Mouse (Mus musculus) MEL (cell line): ENCODE results near the gene Itm2c. TPM values are rescaled to one million over a fixed set of nuclear protein-coding genes. Genes with fewer than 3 reads are reported as not detected.

Experiments used
- DNase-seq: peaks from one replicate; pipeline ENCODE4 v3.0.0; 2011; ENCODE audit warnings: low read depth, low spot score
- H3K27ac ChIP-seq: 2 replicates; pipeline ENCODE4 v1.5.1; 2012; ENCODE audit warnings: low read depth, mild to moderate bottlenecking, control low read depth, low read length, moderate library complexity; ENCODE audit not compliant: control insufficient read depth
- H3K27me3 ChIP-seq, 2 experiments: fragments of 150-350 bp in 1 of 2; sonication (generic) in 1 of 2; 2 replicates each; pipeline ENCODE4 v1.6.1; 2012; ENCODE audit warnings: low read length in 2 of 2, mild to moderate bottlenecking in 2 of 2, improper control_type of control experiment in 1 of 2, moderate library complexity in 1 of 2; ENCODE audit not compliant: insufficient read depth in 2 of 2, control insufficient read depth in 1 of 2
- H3K36me3 ChIP-seq, 2 experiments: 2 replicates each; pipeline ENCODE4 v1.6.1; 2012 to 2014; ENCODE audit warnings: low read length in 2 of 2, improper control_type of control experiment in 1 of 2, inconsistent platforms in 1 of 2, mild to moderate bottlenecking in 1 of 2; ENCODE audit not compliant: insufficient read depth in 2 of 2, control insufficient read depth in 1 of 2
- H3K4me1 ChIP-seq, 2 experiments: fragments of 150-350 bp in 1 of 2; sonication (generic) in 1 of 2; 2 replicates each; pipeline ENCODE4 v1.6.1; 2012; ENCODE audit warnings: low read length in 2 of 2, improper control_type of control experiment in 1 of 2, mild to moderate bottlenecking in 1 of 2; ENCODE audit not compliant: insufficient read depth in 2 of 2, control insufficient read depth in 1 of 2
- H3K4me3 ChIP-seq, 2 experiments: fragments of 150-350 bp in 1 of 2; sonication (generic) in 1 of 2; 2 replicates each; pipeline ENCODE4 v1.5.1; 2012; ENCODE audit warnings: low read depth in 2 of 2, low read length in 2 of 2, mild to moderate bottlenecking in 2 of 2, moderate library complexity in 2 of 2, control low read depth in 1 of 2, improper control_type of control experiment in 1 of 2; ENCODE audit not compliant: control insufficient read depth in 1 of 2, insufficient read depth in 1 of 2
- H3K79me2 ChIP-seq: 2 replicates; pipeline ENCODE4 v1.6.1; 2012; ENCODE audit warnings: mild to moderate bottlenecking, low read length, moderate library complexity; ENCODE audit not compliant: control insufficient read depth, poor library complexity, insufficient read depth
- H3K9ac ChIP-seq: 2 replicates; pipeline ENCODE4 v1.6.1; 2012; ENCODE audit warnings: low read depth, mild to moderate bottlenecking, control low read depth, low read length, moderate library complexity; ENCODE audit not compliant: control insufficient read depth, poor library complexity, severe bottlenecking
- H3K9me3 ChIP-seq: fragments of 150-350 bp; sonication (generic); replicated peaks from 2 replicates; pipeline ENCODE4 v1.6.1; 2012; ENCODE audit warnings: mild to moderate bottlenecking, low read length, improper control_type of control experiment, moderate library complexity; ENCODE audit not compliant: insufficient read depth
- BHLHE40 ChIP-seq: IDR thresholded peaks from 2 replicates; pipeline ENCODE4 v1.6.1; 2012; ENCODE audit warnings: low read depth, mild to moderate bottlenecking, inconsistent platforms, low read length, improper control_type of control experiment, borderline replicate concordance
- CHD1 ChIP-seq: IDR thresholded peaks from 2 replicates; pipeline ENCODE4 v1.6.1; 2012; ENCODE audit warnings: low read depth, mild to moderate bottlenecking, inconsistent platforms, low read length, improper control_type of control experiment
- CTCF ChIP-seq, 3 experiments: IDR thresholded peaks in 2 of 3; conservative IDR thresholded peaks in 1 of 3; 2 replicates each; pipeline ENCODE4 v1.5.1; 2011 to 2012; ENCODE audit warnings: low read length in 3 of 3, low read depth in 2 of 3, mild to moderate bottlenecking in 2 of 3, improper control_type of control experiment in 1 of 3, inconsistent platforms in 1 of 3, mixed read lengths in 1 of 3, moderate library complexity in 1 of 3; ENCODE audit not compliant: control insufficient read depth in 1 of 3, insufficient read depth in 1 of 3, poor library complexity in 1 of 3, severe bottlenecking in 1 of 3
- E2F4 ChIP-seq: IDR thresholded peaks from 2 replicates; pipeline ENCODE4 v1.6.1; 2011; ENCODE audit warnings: low read depth, low read length, improper control_type of control experiment, borderline replicate concordance
- EP300 ChIP-seq, 2 experiments: IDR thresholded peaks; 2 replicates each; pipeline ENCODE4 v1.6.1; 2011; ENCODE audit warnings: improper control_type of control experiment in 2 of 2, low read length in 2 of 2, low read depth in 1 of 2, mild to moderate bottlenecking in 1 of 2
- GABPA ChIP-seq: IDR thresholded peaks from 2 replicates; pipeline ENCODE4 v1.6.1; 2012; ENCODE audit warnings: low read depth, mild to moderate bottlenecking, inconsistent platforms, low read length, improper control_type of control experiment, moderate library complexity
- GATA1 ChIP-seq: IDR thresholded peaks from 2 replicates; pipeline ENCODE4 v1.6.1; 2011; ENCODE audit warnings: low read depth, low read length, improper control_type of control experiment
- HCFC1 ChIP-seq: IDR thresholded peaks from 2 replicates; pipeline ENCODE4 v1.6.1; 2012; ENCODE audit warnings: low read depth, mild to moderate bottlenecking, inconsistent platforms, low read length, improper control_type of control experiment, moderate library complexity
- MAFK ChIP-seq: IDR thresholded peaks from 2 replicates; pipeline ENCODE4 v1.6.1; 2011; ENCODE audit warnings: low read depth, mild to moderate bottlenecking, low read length, improper control_type of control experiment, borderline replicate concordance
- MAX ChIP-seq: IDR thresholded peaks from 2 replicates; pipeline ENCODE4 v1.6.1; 2011; ENCODE audit warnings: low read length, improper control_type of control experiment
- MAZ ChIP-seq: IDR thresholded peaks from 2 replicates; pipeline ENCODE4 v1.6.1; 2012; ENCODE audit warnings: low read depth, mild to moderate bottlenecking, inconsistent platforms, low read length, improper control_type of control experiment
- MYB ChIP-seq: IDR thresholded peaks from 2 replicates; pipeline ENCODE4 v1.6.1; 2011; ENCODE audit warnings: mild to moderate bottlenecking, low read depth, low read length, improper control_type of control experiment
- MYC ChIP-seq: IDR thresholded peaks from 2 replicates; pipeline ENCODE4 v1.6.1; 2011; ENCODE audit warnings: low read depth, mild to moderate bottlenecking, low read length, improper control_type of control experiment, moderate library complexity
- POLR2AphosphoS2 ChIP-seq: IDR thresholded peaks from 2 replicates; pipeline ENCODE4 v1.6.1; 2011; ENCODE audit warnings: low read length, improper control_type of control experiment
- POLR2AphosphoS5 ChIP-seq: IDR thresholded peaks from 2 replicates; pipeline ENCODE4 v1.6.1; 2012; ENCODE audit warnings: low read depth, borderline replicate concordance, mild to moderate bottlenecking, inconsistent platforms, low read length, moderate library complexity, mixed read lengths
- RAD21 ChIP-seq: IDR thresholded peaks from 2 replicates; pipeline ENCODE4 v1.6.1; 2011; ENCODE audit warnings: mild to moderate bottlenecking, low read depth, low read length, improper control_type of control experiment
- SIN3A ChIP-seq: IDR thresholded peaks from 2 replicates; pipeline ENCODE4 v1.6.1; 2012; ENCODE audit warnings: low read length, improper control_type of control experiment, inconsistent platforms
- SMC3 ChIP-seq: IDR thresholded peaks from 2 replicates; pipeline ENCODE4 v1.6.1; 2011; ENCODE audit warnings: low read depth, low read length, improper control_type of control experiment
- TAL1 ChIP-seq: IDR thresholded peaks from 2 replicates; pipeline ENCODE4 v1.6.1; 2012; ENCODE audit warnings: mild to moderate bottlenecking, inconsistent platforms, low read length, moderate library complexity, mixed read lengths
- TBP ChIP-seq: IDR thresholded peaks from 2 replicates; pipeline ENCODE4 v1.8.0; 2011; ENCODE audit warnings: low read depth, low read length, improper control_type of control experiment
- TCF12 ChIP-seq: IDR thresholded peaks from 2 replicates; pipeline ENCODE4 v1.6.1; 2014; ENCODE audit warnings: low read depth, mild to moderate bottlenecking, inconsistent platforms, low read length, improper control_type of control experiment, moderate library complexity
- UBTF ChIP-seq: IDR thresholded peaks from 2 replicates; pipeline ENCODE4 v1.6.1; 2012; ENCODE audit warnings: low read depth, mild to moderate bottlenecking, inconsistent platforms, low read length, improper control_type of control experiment, moderate library complexity, borderline replicate concordance; ENCODE audit not compliant: insufficient read depth
- USF1 ChIP-seq: IDR thresholded peaks from 2 replicates; pipeline ENCODE4 v1.6.1; 2014; ENCODE audit warnings: low read depth, mild to moderate bottlenecking, inconsistent platforms, low read length, improper control_type of control experiment, moderate library complexity
- polyA plus RNA-seq, 2 experiments: library from polyadenylated mRNA; stranded (reverse) in 1 of 2; unstranded in 1 of 2; fragments of >175 nt in 1 of 2; fragments of >200 nt in 1 of 2; gene quantifications; 2 replicates each; pipeline versions ENCODE4 v1.2.1 to v1.2.4; 2012; ENCODE audit warnings: low replicate concordance in 2 of 2, low read depth in 1 of 2; ENCODE audit not compliant: insufficient read length in 2 of 2, insufficient read depth in 1 of 2, missing spikeins in 1 of 2
- total RNA-seq: library from RNA; depleted of rRNA; stranded (reverse); fragments of 300-350 nt; gene quantifications from 2 replicates; pipeline ENCODE4 v1.2.3, GENCODE M21; 2012

Itm2c gene
- total and polyA plus RNA-seq, 3 experiments, result 24.8 to 28.2 TPM; not detected in 1

GRCm38 (mm10) chr1:85957290-85957689, 63.2 kb downstream of the Itm2c start:
- Histone ChIP-seq H3K4me1 (peaks cover 3 to 23% of the 10 kb centered on the region in 2 experiments; a peak in 3 of 4 replicates), H3K9ac (no peak overlapping the region), H3K79me2 (no peaks in the 10 kb centered on the region), H3K4me3 (no peak overlapping the region), H3K9me3 (no peaks in the 10 kb centered on the region), H3K27ac (no peak overlapping the region), H3K27me3 (no peaks in the 10 kb centered on the region; a peak in 1 of 4 replicates), H3K36me3 (peaks cover 0 to 6% of the 10 kb centered on the region in 2 experiments; a peak in 2 of 4 replicates)
- peak; percentile 49 for DNase-seq
- TF ChIP-seq MAZ (no peak), TCF12 (peak; percentile 8; the same call in 1 of the 2 replicates), HCFC1 (no peak), BHLHE40 (no peak), USF1 (no peak), MYC (no peak), RAD21 (no peak), SMC3 (no peak), MYB (no peak), MAFK (no peak), TAL1 (peak; percentile 39), POLR2AphosphoS5 (no peak), POLR2AphosphoS2 (no peak), MAX (no peak), SIN3A (no peak), CTCF (IDR thresholded peaks at IDR 0.05 in 2 of 3, conservative IDR thresholded peaks at IDR 0.05 in 1 of 3; ENCODE audit: control insufficient read depth in 1 of 3, insufficient read depth in 1 of 3, low read depth in 2 of 3, low read length in 3 of 3, poor library complexity in 1 of 3, severe bottlenecking in 1 of 3) (no peak), E2F4 (no peak)

GRCm38 (mm10) chr1:85957942-85958619, 64.0 kb downstream of the Itm2c start:
- H3K9ac ChIP-seq, result no peak overlapping the region
- peaks cover 3 to 23% of the 10 kb centered on the region in 2 experiments; a peak in 3 of 4 replicates for H3K4me1 ChIP-seq

More at GRCm38 (mm10) chr1:85957942-85958619, 64.0 kb downstream of the Itm2c start:
- Histone ChIP-seq H3K79me2 (no peaks in the 10 kb centered on the region), H3K9me3 (no peaks in the 10 kb centered on the region), H3K36me3 (peaks cover 0 to 6% of the 10 kb centered on the region in 2 experiments; a peak in 2 of 4 replicates), H3K27me3 (no peaks in the 10 kb centered on the region; a peak in 1 of 4 replicates), H3K4me3 (no peak overlapping the region), H3K27ac (no peak overlapping the region)
- DNase-seq, result no peak
- TF ChIP-seq TBP (no peak), MAZ (no peak), GATA1 (no peak), TAL1 (no peak), POLR2AphosphoS2 (no peak), EP300 (IDR thresholded peaks at IDR 0.05; ENCODE audit: low read depth in 1 of 2, low read length in 2 of 2) (no peak), GABPA (no peak), MYB (no peak), TCF12 (no peak), MAFK (no peak), CTCF (IDR thresholded peaks at IDR 0.05 in 2 of 3, conservative IDR thresholded peaks at IDR 0.05 in 1 of 3; ENCODE audit: control insufficient read depth in 1 of 3, insufficient read depth in 1 of 3, low read depth in 2 of 3, low read length in 3 of 3, poor library complexity in 1 of 3, severe bottlenecking in 1 of 3) (no peak), CHD1 (no peak), UBTF (no peak), HCFC1 (no peak)
- TF ChIP-seq, all 39 proteins: peak for 0
